Mouse (Mus musculus) kidney, embryonic 15.5 days (tissue): ENCODE measurements around the gene Dtl. TPM values are rescaled to one million over a fixed set of nuclear protein-coding genes. Genes with fewer than 3 reads are reported as not detected.

ENCODE experiments used
- ATAC-seq: fragments of 200-750 bp; cut with Nextera tagmentation; replicated peaks from 2 replicates; pipeline ENCODE4 v1.8.0; 2017; ENCODE audit warnings: moderate TSS enrichment; ENCODE audit not compliant: low FRiP score
- H3K27ac ChIP-seq: fragments of 300-500 bp; sonication (generic); 2 replicates; pipeline ENCODE4 v1.5.1; 2015; ENCODE audit warnings: mild to moderate bottlenecking, inconsistent platforms
- H3K27me3 ChIP-seq: fragments of 300-500 bp; sonication (generic); 2 replicates; pipeline ENCODE4 v1.6.1; 2015; ENCODE audit warnings: inconsistent platforms
- H3K36me3 ChIP-seq: fragments of 300-500 bp; sonication (generic); 2 replicates; pipeline ENCODE4 v1.6.1; 2015; ENCODE audit warnings: inconsistent platforms
- H3K4me1 ChIP-seq: fragments of 300-500 bp; sonication (generic); 2 replicates; pipeline ENCODE4 v1.6.1; 2015; ENCODE audit warnings: inconsistent platforms
- H3K4me2 ChIP-seq: fragments of 300-500 bp; sonication (generic); 2 replicates; pipeline ENCODE4 v1.6.1; 2015; ENCODE audit warnings: moderate library complexity, mild to moderate bottlenecking, inconsistent platforms
- H3K4me3 ChIP-seq: fragments of 300-500 bp; sonication (generic); replicated peaks from 2 replicates; pipeline ENCODE4 v1.5.1; 2015; ENCODE audit warnings: mild to moderate bottlenecking, inconsistent platforms
- H3K9ac ChIP-seq: fragments of 300-500 bp; sonication (generic); 2 replicates; pipeline ENCODE4 v1.6.1; 2015; ENCODE audit warnings: mild to moderate bottlenecking, inconsistent platforms
- H3K9me3 ChIP-seq: fragments of 300-500 bp; sonication (generic); replicated peaks from 2 replicates; pipeline ENCODE4 v1.6.1; 2016; ENCODE audit warnings: inconsistent platforms
- WGBS: fragments of 180-500 bp; shearing (Covaris S2); methylation state at CpG from one replicate; pipeline ENCODE4 v1.1.7; 2015; ENCODE audit warnings: mixed read lengths; 5-methylcytosine and 5-hydroxymethylcytosine counted together
- polyA plus RNA-seq: library from polyadenylated mRNA; unstranded; fragments of >200 nt; fragmentation: Nextera tagmentation; extraction: Ambion mirVana; gene quantifications from 2 replicates; pipeline ENCODE4 v1.2.1, GENCODE M21; 2015

Gene Dtl
- polyA plus RNA-seq, 1 experiment from 2014 or later = 59.7 TPM

- Histone ChIP-seq H3K36me3 (no peaks in the 10 kb centered on the region), H3K9me3 (no peaks in the 10 kb centered on the region), H3K4me3 (no peak overlapping the region), H3K4me1 (peaks cover 9% of the 10 kb centered on the region), H3K27ac (no peak overlapping the region), H3K4me2 (no peak overlapping the region), H3K27me3 (no peaks in the 10 kb centered on the region), H3K9ac (no peak overlapping the region)
- WGBS = 69% methylated on average over 13 of the region's 13 CpGs
- ATAC-seq = no peak
These were observed 81.7 kb downstream of the Dtl start for GRCm38 (mm10) chr1:191493476-191494302.

GRCm38 (mm10) chr1:191490446-191490845 lies 84.9 kb downstream of the Dtl start:
- no peaks in the 10 kb centered on the region for H3K27me3 ChIP-seq
- peaks cover 9% of the 10 kb centered on the region for H3K4me1 ChIP-seq
- H3K9me3 ChIP-seq = no peaks in the 10 kb centered on the region
- no peak overlapping the region for H3K9ac ChIP-seq
- WGBS = 50% methylated on average over 7 of the region's 7 CpGs
- no peak overlapping the region for H3K4me3 ChIP-seq
- no peaks in the 10 kb centered on the region for H3K36me3 ChIP-seq
- no peak for ATAC-seq
- H3K4me2 ChIP-seq = no peak overlapping the region
- H3K27ac ChIP-seq = no peak overlapping the region

Other genes with a start within 250 kb of the Dtl start
- 21.3 and 24.7 TPM in 2 replicates for gene Tmem206, start 249.6 kb downstream of the Dtl start, polyA plus RNA-seq
- gene Ppp2r5a, start 172.3 kb downstream of the Dtl start, polyA plus RNA-seq = 17.7 and 17.8 TPM in 2 replicates
- gene Ints7, start 92 bp upstream of the Dtl start, polyA plus RNA-seq = 65.2 and 71.2 TPM in 2 replicates
- gene Lpgat1, start 142.3 kb upstream of the Dtl start, polyA plus RNA-seq = 18.5 and 20.9 TPM in 2 replicates
- gene Nek2, start 245.9 kb upstream of the Dtl start, polyA plus RNA-seq = 44.5 and 45.1 TPM in 2 replicates